Mouse (Mus musculus) liver, embryonic 15.5 days (tissue): Measurements from ENCODE around the gene Gm13290. TPM values are rescaled to one million over a fixed set of nuclear protein-coding genes. Genes with fewer than 3 reads are reported as not detected.
"Not testable (repeated sequence)": the region's sequence is repeated elsewhere in the genome, so short reads cannot be mapped to it uniquely, and the experiment has no call there.

Source experiments
- ATAC-seq: fragments of 200-750 bp; cut with Nextera tagmentation; 2 replicates; pipeline ENCODE4 v1.8.0; 2017; ENCODE audit warnings: moderate number of reproducible peaks, mild to moderate bottlenecking, moderate library complexity; ENCODE audit not compliant: insufficient read depth
- H3K27ac ChIP-seq: fragments of 300-500 bp; sonication (generic); replicated peaks from 2 replicates; pipeline ENCODE4 v1.5.1; 2015; ENCODE audit warnings: mild to moderate bottlenecking, inconsistent platforms
- H3K27me3 ChIP-seq: fragments of 300-500 bp; sonication (generic); 2 replicates; pipeline ENCODE4 v1.6.1; 2015; ENCODE audit warnings: mild to moderate bottlenecking, inconsistent platforms
- H3K36me3 ChIP-seq: fragments of 300-500 bp; sonication (generic); replicated peaks from 2 replicates; pipeline ENCODE4 v1.6.1; 2015; ENCODE audit warnings: moderate library complexity, mild to moderate bottlenecking, inconsistent platforms
- H3K4me1 ChIP-seq: fragments of 300-500 bp; sonication (generic); replicated peaks from 2 replicates; pipeline ENCODE4 v1.6.1; 2015; ENCODE audit warnings: inconsistent platforms
- H3K4me2 ChIP-seq: fragments of 300-500 bp; sonication (generic); 2 replicates; pipeline ENCODE4 v1.6.1; 2015; ENCODE audit warnings: moderate library complexity, mild to moderate bottlenecking, inconsistent platforms
- H3K4me3 ChIP-seq: fragments of 300-500 bp; sonication (generic); replicated peaks from 2 replicates; pipeline ENCODE4 v1.5.1; 2015; ENCODE audit warnings: mild to moderate bottlenecking, inconsistent platforms
- H3K9ac ChIP-seq: fragments of 300-500 bp; sonication (generic); 2 replicates; pipeline ENCODE4 v1.6.1; 2015; ENCODE audit warnings: moderate library complexity, mild to moderate bottlenecking, inconsistent platforms
- H3K9me3 ChIP-seq: fragments of 300-500 bp; sonication (generic); replicated peaks from 2 replicates; pipeline ENCODE4 v1.6.1; 2016; ENCODE audit warnings: inconsistent platforms
- WGBS: fragments of 180-500 bp; shearing (Covaris S2); methylation state at CpG from one replicate; pipeline ENCODE4 v1.1.7; 2015; ENCODE audit warnings: mixed read lengths; ENCODE audit not compliant: insufficient replicate concordance; 5-methylcytosine and 5-hydroxymethylcytosine counted together
- polyA plus RNA-seq: library from polyadenylated mRNA; unstranded; fragments of >200 nt; fragmentation: Nextera tagmentation; extraction: Ambion mirVana; gene quantifications from 2 replicates; pipeline ENCODE4 v1.2.1, GENCODE M21; 2015

The Gm13290 gene
- polyA plus RNA-seq, 1 experiment from 2014 or later: not detected

- H3K27ac ChIP-seq: peak overlapping the region; percentile 86
- peak overlapping the region; percentile 57 for H3K9ac ChIP-seq
- H3K9me3 ChIP-seq, H3K27me3 ChIP-seq, H3K4me1 ChIP-seq, H3K36me3 ChIP-seq: not testable (repeated sequence)
- peak overlapping the region; percentile 66 for H3K4me3 ChIP-seq
- WGBS: under 1% methylated on average over 20 of the region's 21 CpGs
- H3K4me2 ChIP-seq: peak overlapping the region; percentile 85
- peak; percentile 100 for ATAC-seq
These were observed 16.0 kb upstream of the Gm13290 start for GRCm38 (mm10) chr4:88757628-88758031.

DNA sequence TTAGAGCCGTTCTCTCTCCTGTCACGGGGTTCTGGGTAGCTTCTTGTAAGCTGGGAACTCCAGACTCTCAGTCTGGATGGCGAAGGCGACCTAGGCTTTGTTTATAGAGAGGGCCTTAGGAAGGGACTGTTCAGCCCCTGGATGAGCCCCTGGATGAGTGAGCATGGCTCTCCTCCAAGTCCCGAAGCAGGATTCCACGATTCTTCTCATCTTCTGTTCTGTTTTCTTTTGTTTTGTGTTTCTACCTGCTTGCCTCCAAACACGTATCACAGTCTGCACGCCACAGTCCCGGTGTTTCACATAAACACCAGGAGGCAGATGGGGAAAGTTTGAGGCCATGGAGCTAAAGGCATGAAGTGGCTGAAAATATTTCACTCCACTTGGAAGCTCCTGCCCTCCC lies 14.9 kb upstream of the Gm13290 start:
- 68% methylated on average over 9 of the region's 9 CpGs for WGBS
- ATAC-seq, H3K27me3 ChIP-seq, H3K27ac ChIP-seq, H3K4me1 ChIP-seq, H3K4me3 ChIP-seq, H3K36me3 ChIP-seq, H3K9ac ChIP-seq, H3K4me2 ChIP-seq, H3K9me3 ChIP-seq: not testable (repeated sequence)

GRCm38 (mm10) chr4:88759610-88760268 lies 13.9 kb upstream of the Gm13290 start, which contains the start of gene Gm13283:
Gene Gm13283, plus strand, starts transcription at chr4:88760119.
- peak within 1 kb of the TSS; percentile 67 for H3K4me2 ChIP-seq
- H3K36me3 ChIP-seq, H3K9ac ChIP-seq, ATAC-seq, H3K9me3 ChIP-seq, H3K27me3 ChIP-seq, H3K4me1 ChIP-seq, H3K27ac ChIP-seq: not testable (repeated sequence)
- 14% methylated on average over 10 of the region's 14 CpGs for WGBS
- H3K4me3 ChIP-seq: peak within 1 kb of the TSS; percentile 46

- H3K4me1 ChIP-seq, ATAC-seq, H3K36me3 ChIP-seq, H3K27ac ChIP-seq, H3K27me3 ChIP-seq, H3K9me3 ChIP-seq, H3K9ac ChIP-seq: not testable (repeated sequence)
- H3K4me2 ChIP-seq: peak overlapping the region; percentile 67
- WGBS: 0% methylated on average over 27 of the region's 28 CpGs
- peak overlapping the region; percentile 46 for H3K4me3 ChIP-seq
These were observed 13.2 kb upstream of the Gm13290 start for GRCm38 (mm10) chr4:88760431-88760830.

DNA sequence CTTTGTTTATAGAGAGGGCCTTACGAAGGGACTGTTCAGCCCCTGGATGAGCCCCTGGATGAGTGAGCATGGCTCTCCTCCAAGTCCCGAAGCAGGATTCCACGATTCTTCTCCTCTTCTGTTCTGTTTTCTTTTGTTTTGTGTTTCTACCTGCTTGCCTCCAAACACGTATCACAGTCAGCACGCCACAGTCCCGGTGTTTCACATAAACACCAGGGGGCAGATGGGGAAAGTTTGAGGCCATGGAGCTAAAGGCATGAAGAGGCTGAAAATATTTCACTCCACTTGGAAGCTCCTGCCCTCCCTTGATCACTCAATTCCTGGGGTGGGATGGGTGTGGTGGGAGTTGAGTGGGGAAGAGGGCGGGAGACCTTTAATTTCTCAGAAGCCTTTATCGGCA lies 11.9 kb upstream of the Gm13290 start:
- H3K4me2 ChIP-seq, H3K9ac ChIP-seq, H3K36me3 ChIP-seq, H3K27ac ChIP-seq, ATAC-seq, H3K4me1 ChIP-seq, H3K4me3 ChIP-seq, H3K27me3 ChIP-seq, H3K9me3 ChIP-seq: not testable (repeated sequence)
- 50% methylated on average over 6 of the region's 8 CpGs for WGBS

DNA sequence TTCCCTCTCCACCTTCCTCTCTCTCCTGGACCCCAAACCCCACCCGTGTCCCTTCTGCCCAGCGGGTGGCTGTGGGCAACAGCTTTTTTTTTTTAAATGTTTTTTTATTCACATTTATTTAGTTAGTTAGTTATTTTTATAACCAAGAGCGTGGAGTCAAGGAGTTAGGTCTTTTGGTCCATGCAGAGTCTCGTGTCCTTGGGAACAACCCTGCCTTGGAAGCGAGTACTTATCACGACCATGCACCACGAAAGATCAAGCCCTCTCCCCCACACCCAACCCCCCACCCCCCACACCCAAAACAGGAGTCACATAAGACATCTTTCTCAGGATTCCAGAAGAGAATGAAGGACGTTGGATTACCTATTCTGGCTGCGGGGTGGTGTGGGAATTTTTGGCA lies 11.3 kb upstream of the Gm13290 start:
- not testable (repeated sequence) for ATAC-seq
- WGBS: 33% methylated on average over 9 of the region's 9 CpGs

GRCm38 (mm10) chr4:88763384-88764018 lies 10.1 kb upstream of the Gm13290 start:
- not testable (repeated sequence) for H3K27me3 ChIP-seq, H3K4me1 ChIP-seq, H3K9ac ChIP-seq, ATAC-seq, H3K9me3 ChIP-seq, H3K36me3 ChIP-seq, H3K27ac ChIP-seq
- H3K4me3 ChIP-seq: peak overlapping the region; percentile 48
- H3K4me2 ChIP-seq: peak overlapping the region; percentile 65
- WGBS: 2% methylated on average over 38 of the region's 42 CpGs

More for the DNA sequence above, 11.3 kb upstream of the Gm13290 start:
- H3K4me3 ChIP-seq, H3K36me3 ChIP-seq, H3K27me3 ChIP-seq, H3K4me1 ChIP-seq, H3K4me2 ChIP-seq, H3K9ac ChIP-seq, H3K9me3 ChIP-seq, H3K27ac ChIP-seq: not testable (repeated sequence)

- H3K36me3 ChIP-seq, H3K4me1 ChIP-seq, H3K9me3 ChIP-seq, H3K4me3 ChIP-seq, H3K9ac ChIP-seq, H3K27ac ChIP-seq, ATAC-seq, H3K27me3 ChIP-seq, H3K4me2 ChIP-seq: not testable (repeated sequence)
- no CpG with 5 or more reads among the region's 29 CpGs for WGBS
These were observed 3.0 kb downstream of the Gm13290 start, which contains the start of gene Gm13289 for GRCm38 (mm10) chr4:88776622-88777021. Gene Gm13289, plus strand, starts transcription at chr4:88776922.

DNA sequence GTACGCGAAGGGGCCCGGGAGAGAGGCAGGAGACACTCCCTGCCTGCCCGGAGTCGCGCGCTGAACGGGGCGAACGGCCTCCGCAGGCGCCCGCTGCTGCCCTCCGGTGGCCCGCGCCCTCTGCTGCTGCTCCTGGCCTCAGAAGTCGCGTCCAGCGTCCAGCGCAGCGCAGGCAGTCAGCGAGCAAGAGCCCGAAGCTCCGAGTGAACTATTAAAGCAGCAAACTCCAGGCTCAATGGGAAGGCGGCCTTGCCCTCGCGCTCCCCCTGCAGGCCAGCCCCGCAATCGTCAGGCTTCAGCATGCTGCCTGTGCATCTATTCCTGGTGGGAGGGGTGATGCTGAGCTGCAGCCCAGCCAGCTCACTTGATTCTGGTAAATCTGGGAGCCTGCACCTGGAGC lies 5.9 kb downstream of the Gm13290 start, which contains the start of gene Gm13272:
Gm13272 (plus strand) TSS at position 301 of the 400 bp plus-strand sequence.
- no CpG with 5 or more reads among the region's 29 CpGs for WGBS
- H3K4me2 ChIP-seq, H3K9me3 ChIP-seq, H3K4me3 ChIP-seq, H3K36me3 ChIP-seq, H3K27me3 ChIP-seq, ATAC-seq, H3K4me1 ChIP-seq, H3K27ac ChIP-seq, H3K9ac ChIP-seq: not testable (repeated sequence)

DNA sequence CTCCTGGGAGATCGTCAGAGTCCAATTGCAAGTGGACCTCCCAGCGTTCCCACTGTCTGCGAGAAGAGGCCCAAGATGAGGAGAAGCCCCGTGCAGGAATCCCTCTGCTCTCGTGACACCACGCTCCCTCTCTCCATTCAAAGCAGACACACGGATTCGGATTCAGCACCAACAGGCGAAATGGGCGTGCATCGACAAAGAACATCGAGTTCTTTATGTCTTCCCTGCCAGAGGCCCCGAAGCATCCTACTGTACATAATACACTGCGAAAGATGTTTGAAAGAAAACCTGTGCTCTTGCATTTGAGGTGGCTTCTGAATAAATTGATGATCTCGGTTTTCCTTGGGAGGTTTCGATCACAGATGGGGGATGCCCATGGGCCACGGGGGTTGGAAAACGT lies 6.7 kb downstream of the Gm13290 start:
- not testable (repeated sequence) for H3K27ac ChIP-seq, H3K27me3 ChIP-seq, H3K4me2 ChIP-seq, H3K4me1 ChIP-seq, H3K36me3 ChIP-seq, H3K4me3 ChIP-seq, H3K9ac ChIP-seq, H3K9me3 ChIP-seq, ATAC-seq
- 49% methylated on average over 16 of the region's 18 CpGs for WGBS

- not testable (repeated sequence) for ATAC-seq, H3K4me1 ChIP-seq, H3K27me3 ChIP-seq, H3K9ac ChIP-seq, H3K9me3 ChIP-seq, H3K27ac ChIP-seq, H3K36me3 ChIP-seq
- peak within 1 kb of the TSS; percentile 54 for H3K4me2 ChIP-seq
- H3K4me3 ChIP-seq: peak within 1 kb of the TSS; percentile 24; the same call in 1 of the 2 replicates
- WGBS: 4% methylated on average over 4 of the region's 7 CpGs
These were observed 8.2 kb downstream of the Gm13290 start, which contains the start of gene Ifnz for GRCm38 (mm10) chr4:88781831-88782230. Gene Ifnz, plus strand, starts transcription at chr4:88782131.
